Mouse (Mus musculus): ENCODE results near the gene Chgb.

Chgb gene

DNA sequence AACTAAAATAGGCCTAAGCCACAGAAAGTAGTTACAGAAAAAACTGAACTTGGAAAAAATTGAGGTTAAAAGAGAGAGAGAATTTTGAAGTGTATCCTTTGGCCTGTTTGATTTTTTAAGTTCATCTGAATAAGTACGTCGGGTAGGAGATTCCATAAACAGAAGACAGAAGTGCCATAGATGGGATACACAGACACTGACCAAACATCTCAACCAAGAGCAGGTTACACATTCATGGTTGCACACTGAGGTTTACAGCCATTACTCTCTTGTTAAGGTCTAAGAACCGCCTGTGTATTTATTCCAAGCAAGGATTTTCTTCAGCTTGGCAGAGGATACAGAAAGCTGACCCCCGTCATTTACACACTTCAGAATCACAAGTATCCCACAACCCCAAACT lies at the start of gene Chgb:
Chgb (plus strand) TSS at position 301 of the 400 bp plus-strand sequence.
- no peak for DNase-seq (ENCODE audit: low read depth, low spot score)

DNA sequence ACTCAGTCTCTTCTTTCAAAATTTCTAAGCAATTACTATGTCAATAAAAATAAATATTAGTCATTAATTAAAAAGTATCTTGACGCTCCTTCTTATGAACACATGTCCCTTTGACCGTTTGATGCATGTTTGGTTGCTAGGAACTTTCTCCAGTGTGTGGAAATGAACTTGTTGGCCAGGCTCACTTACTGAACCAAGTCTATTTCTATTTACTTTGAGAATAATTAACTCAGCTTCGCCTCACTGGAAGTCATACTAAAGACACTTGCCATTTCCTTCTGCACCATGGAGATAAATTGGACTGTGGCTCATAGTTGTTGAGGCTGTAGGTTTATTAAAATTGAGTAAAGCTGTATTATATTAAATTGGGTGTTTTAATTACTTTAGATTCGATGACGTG lies 48.1 kb upstream of the Chgb start:
- DNase-seq (ENCODE audit: low read depth, low spot score), result no peak

DNA sequence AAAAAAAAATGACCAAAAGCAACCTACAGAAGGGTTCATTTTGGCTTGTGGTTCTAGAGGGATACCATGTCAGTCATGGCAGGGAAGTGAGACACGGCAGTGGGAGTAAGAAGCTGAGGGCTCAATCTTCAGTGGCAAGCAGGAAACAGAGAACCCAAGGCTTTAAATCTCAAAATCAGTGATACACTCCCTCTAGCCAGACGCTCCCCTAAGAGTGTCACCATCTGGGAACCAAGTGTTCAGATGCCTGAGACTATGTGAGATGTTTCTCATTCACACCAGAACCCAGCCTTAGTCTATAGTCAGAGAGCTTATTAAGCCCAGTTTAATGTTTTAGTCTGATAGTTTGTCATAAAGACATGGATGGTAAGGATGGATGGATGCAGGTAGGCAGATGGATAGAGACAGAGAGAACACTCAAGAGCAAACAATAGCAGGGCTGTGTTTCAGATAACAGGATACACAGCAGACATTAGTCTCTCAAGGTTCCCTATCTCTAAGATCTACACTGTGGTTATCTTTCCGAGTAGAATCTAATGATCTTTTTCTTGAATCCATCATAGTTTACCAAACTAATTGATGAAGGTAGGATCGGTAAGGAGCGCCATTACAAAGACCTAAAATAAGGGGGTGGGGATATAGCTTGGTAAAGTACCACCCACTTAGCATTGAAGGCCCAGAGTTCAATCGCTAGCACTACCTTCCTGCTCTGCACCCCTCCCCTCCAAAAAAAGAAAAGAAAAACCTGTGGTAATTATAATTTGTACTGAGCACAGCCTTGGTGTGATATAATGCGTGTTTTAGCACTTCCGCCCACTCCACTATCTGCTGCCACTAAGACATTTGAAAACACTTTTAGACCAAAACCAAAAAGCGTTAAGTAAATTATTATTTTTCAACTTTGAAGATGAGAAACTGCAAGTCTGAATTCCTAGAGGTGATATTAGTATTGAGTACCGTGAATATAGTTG lies 47.2 kb upstream of the Chgb start:
- DNase-seq (ENCODE audit: low read depth, low spot score), result no peak

DNA sequence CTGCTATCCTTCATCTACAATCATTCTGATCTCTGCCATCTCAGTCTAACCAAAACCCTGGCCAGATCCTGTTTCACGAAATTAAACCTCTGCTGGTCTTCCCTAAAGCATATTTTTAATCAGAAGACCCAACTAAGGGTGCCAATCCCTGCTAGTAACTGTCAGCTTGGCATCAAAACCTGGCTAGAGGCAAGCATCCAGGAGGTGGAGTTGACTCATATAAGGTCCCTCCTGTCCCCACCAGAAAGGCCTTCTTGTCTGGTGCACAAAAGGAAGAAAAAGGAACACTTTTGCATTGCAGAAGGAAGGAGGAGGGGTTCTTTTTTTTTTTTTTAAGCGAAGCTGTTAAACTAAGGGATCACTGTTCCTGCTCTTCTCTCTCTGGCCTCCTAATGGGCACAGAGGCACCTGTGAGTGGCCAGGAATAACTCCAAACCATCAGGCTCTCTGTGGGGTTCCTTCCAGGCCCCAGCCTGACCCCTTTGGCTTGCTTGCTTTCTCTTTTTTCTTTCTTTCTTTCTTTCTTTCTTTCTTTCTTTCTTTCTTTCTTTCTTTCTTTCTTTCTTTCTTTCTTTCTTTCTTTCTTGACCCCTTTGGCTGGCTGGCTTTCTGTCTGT lies 42.2 kb upstream of the Chgb start:
- DNase-seq (ENCODE audit: low read depth, low spot score), result no peak

DNA sequence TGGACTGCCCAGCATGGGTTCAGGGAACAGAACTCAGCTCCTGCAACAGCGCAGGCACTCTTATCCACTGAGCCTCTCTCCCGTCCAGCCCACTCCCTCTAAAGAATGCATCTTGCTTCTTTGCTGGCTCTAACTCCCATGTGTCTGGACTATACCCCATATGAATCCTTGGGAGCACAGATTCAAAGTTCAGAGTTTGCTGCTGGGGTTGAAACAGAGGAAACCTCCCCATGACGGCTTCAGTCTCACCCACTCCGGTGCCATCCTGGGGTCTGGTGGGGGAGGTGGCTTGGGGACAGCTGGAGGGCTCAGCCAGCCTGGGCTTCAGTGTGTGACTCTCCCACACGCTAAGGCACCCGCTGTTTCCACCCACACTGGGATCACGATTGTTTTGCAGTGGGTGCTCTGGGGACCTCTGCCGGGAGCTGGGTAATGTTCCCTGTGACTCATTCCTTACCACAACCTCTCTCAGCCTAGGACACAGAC lies 39.2 kb upstream of the Chgb start:
- DNase-seq (ENCODE audit: low read depth, low spot score), result peak; percentile 29

DNA sequence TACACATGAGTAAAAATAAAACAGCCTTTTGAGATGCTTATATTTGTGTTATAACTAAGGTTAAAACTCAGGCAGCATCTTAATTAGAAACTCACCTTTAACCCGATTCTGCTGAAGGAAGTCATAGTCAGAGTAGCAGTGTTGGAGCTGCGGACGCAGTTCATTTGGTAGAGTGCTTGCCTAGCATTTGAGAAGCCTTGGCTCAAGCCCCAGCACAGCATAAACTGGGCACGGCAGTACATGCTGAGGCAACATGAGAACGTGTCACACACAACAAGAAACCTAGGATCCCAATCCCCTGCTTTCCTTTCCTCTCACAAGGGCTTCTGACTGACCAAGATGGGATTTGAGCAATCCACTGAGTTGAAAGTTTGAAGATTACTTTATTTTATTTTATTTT lies 36.2 kb upstream of the Chgb start:
- no peak for DNase-seq (ENCODE audit: low read depth, low spot score)

DNA sequence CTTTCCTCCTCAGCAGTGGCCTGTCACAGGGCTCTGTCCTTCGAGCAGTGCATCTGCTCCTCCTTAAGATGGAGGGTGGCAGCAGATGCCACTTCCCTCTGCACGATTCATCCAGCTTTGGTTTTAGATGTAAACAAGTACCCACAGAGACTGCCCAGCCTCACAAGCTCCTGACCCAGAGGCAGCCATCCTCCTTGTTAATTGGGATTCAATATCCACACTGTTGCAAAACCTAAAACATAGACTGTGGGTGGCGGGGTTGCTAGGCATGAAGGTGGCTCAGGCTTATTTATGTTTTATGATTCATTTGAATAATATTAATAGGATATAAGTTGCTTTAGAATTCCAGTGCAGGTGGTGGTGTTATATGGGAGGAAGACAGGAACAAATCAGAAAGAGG lies 35.0 kb upstream of the Chgb start:
- no peak for DNase-seq (ENCODE audit: low read depth, low spot score)

DNA sequence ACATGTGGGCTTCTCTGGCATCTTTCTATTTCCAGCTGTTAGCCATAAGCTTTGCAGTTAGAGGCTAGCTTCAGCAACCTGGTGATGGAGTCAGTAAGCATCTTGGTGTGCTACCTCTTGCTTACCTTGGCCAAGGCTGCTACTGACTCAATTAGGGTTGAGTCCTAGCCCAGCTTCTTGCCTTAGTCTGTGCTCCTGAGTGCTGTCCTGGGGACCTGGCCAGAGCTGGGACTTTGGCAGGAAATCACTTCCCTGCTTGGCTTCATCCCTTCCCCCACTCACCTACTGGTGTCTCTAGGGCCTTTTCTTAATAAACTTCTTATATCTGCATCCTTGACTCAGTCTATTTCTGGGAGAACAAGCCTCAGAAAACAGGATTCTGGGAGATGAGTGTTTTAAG lies 30.4 kb upstream of the Chgb start:
- no peak for DNase-seq (ENCODE audit: low read depth, low spot score)

DNA sequence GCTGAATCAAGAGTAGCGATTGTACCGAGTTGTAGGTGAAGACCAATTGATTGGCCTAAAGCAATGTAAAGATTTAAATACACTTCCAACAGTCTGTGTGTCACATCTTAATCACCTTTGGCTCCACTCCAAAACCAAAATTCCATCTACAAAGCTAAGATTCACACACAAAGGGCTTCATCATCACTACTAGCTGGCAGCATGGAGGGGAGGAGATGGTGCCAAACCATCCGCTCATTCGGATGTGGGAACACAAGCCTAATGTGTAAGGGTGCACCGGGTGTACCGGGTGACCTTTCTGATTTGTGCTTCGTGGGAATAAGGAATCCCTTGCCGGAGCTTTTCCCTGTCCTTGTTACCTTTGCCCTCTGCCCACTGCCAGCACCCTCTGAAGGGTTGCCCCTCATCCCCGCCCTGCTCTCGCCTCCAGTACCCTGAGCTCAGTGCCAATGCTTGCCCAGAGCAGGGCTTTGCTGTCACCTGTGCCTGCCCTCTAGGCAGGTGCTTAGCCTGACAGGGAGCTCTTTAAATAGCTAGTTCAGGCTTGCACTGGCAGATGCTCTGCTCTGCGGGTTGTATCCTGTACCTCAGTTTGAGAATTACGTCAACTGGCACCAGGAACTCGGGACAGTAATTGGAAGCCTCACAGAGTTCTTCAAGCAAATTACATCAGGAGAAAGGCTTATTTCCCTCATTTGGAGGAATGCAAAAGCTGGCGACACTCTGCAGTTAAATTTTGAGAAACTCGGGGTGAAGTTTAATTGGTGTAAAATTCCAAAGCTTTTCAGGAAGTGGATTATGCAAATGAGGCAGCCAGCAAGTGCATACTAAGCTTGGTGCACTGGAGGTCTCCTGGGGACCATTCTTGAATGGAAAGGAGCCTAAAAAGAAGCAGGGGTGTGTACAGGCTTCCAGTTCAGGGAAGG lies 29.7 kb upstream of the Chgb start:
- DNase-seq (ENCODE audit: low read depth, low spot score), result no peak

DNA sequence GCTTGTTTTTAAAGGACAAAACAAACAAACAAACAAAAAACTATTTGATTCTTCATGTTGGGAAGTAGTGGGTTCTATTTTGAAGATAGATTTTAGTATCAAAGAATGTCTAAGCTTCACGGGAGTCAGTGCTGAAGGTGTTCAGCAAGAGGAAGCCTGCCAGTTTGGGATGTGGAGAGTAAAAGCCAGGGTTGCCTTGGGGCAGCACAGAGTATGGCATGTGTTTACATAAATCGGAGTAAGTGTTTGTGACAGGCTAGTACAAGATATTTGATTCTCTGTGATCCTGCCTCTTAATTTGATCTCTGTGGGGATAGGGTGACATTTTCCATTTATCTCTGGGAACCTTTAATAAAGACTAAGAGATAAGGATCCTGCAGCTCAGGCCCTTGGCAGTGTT lies 28.7 kb upstream of the Chgb start:
- no peak for DNase-seq (ENCODE audit: low read depth, low spot score)

DNA sequence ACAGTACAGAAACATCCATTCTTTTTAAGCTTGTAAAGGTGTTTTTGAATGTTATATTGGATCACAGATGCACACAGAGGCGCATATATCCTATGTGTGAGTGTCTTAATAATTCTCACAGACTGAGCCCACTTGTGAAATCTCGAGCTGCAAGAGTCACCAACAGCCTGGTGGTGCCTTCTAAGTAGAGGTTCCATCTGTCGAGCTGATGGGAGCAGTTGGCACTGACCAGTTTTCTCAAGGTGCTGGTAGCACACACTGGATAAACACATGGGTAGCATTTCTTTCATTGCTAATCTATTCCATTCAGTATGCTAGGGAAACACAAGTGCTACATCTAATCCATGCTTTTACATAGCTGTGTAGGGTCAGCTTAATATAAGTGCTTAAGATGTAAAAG lies 27.9 kb upstream of the Chgb start:
- no peak for DNase-seq (ENCODE audit: low read depth, low spot score)

DNA sequence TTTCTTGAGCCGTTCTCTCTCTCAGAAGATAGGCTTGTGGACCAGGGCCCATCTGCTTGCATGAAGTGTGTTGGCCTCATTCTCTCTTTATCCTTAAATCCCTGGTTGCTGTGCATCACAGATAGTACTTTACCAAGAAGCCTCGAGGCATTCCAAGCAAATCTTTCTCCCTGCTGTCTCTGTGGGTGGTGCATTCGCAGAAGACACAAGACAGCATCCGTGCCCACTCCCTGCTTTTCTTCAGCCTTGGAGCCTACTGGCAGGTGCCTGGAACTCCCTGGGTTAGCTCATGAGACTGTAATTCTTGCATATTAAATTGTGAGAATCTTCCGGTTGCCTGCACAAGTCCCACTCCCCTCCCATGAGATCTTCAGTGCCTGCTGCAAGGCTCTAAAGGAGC lies 23.2 kb upstream of the Chgb start:
- DNase-seq (ENCODE audit: low read depth, low spot score), result peak; percentile 12

DNA sequence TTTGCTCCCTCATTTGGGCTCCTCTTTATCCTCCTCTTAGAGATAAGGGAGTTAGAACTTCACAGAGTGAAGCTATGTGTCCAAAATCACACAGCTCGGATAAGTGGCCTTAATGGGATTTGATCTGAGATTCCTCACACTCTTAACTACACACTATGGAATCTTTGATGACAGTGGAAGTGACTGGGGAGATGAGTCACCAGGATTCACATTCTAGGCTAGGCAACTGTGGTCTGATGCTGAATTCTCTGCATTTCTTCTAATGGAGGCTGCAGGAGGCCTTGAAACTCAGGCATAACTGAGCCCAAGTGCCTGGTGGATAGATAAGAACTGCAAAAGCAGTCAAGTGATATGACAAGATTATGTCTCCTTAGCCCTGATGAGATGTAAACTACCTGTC lies 10.3 kb upstream of the Chgb start:
- DNase-seq (ENCODE audit: low read depth, low spot score), result no peak

DNA sequence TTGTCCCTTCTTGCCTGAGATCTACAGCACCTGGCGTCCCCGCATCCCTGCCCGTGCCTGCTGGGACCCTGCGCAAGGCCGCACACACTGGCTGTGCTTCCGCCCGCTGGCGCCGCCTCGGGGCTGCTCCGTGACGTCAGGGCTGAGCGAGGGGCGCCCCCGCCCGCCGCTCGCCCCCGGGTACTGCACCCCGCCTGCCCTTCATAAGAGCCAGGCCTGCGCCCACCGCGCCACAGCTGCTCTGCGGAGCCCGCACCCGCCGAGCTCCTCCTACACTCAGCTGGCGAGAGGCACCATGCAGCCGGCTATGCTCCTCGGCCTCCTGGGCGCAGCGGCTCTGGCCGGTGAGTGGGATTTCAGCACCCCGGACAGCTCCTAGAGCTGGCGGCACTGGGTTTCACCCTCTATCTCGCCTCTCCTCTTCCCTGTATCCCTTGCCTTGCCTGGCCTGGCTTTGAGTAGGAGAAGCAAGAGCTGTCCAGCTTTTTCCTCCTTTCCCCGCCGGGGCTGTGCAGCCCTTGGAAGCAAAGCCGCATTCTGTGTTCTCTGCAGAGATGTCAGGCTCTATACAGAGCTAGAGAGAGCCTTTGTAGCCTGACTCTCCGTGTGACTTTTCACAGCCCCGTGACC lies 476 bp downstream of the Chgb start:
- DNase-seq (ENCODE audit: low read depth, low spot score), result peak; percentile 97

DNA sequence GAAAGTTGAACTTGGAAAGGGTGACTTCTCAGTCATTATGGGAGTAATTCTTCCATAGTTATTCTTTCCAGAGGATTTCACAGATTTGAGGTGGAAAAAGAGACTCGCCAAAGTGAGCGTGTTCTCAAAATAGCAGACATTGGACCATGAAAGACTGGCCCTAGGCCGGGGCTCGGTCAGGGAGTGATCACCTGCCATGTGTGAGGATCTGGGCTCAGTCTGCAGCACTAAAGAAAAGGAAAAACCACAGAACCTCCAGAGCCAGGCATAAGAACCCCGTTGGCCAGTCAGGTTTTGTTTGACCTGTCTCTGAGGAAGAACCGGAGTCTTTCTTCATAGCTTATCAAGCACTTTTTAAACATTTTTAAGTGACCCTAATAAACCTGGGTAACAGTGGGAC lies 3.0 kb downstream of the Chgb start:
- DNase-seq (ENCODE audit: low read depth, low spot score), result no peak

DNA sequence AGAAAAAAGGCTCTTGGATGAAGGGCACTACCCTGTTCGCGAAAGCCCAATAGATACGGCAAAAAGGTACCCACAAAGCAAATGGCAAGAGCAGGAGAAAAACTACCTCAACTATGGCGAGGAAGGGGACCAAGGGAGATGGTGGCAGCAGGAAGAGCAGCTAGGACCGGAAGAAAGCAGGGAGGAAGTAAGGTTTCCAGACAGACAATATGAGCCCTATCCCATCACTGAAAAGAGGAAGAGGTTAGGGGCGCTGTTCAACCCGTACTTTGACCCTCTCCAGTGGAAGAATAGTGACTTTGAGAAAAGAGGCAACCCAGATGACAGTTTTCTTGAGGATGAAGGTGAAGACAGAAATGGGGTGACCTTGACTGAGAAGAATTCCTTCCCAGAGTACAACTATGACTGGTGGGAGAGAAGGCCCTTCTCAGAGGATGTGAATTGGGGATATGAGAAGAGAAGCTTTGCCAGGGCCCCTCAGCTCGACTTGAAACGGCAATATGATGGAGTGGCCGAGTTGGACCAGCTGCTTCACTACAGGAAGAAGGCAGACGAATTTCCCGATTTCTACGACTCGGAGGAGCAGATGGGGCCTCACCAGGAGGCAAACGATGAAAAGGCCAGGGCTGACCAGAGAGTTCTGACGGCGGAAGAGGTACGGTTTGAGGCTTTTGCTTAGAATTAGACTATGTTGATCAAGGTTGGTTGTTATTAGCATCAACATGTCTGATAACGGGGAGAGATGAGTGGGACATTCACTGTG lies 12.5 kb downstream of the Chgb start:
- DNase-seq (ENCODE audit: low read depth, low spot score), result no peak

DNA sequence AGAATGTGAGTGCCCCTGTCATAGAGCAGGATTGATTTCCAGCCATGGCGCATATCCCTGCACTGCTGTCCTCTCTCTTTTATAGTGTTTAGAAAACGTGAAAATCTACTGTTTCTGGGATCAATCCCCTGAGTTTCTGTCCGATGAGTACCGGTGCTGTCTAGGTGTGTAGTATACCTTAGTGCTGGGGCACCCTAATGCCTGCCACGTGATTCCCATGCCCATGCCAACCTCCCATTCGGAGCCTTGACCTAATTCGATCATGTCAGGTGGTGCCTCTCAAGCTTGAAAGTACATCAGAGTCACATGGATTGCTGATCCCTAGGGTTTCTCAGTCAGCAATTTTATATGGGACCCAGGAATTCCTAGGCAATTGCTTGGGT lies 13.1 kb downstream of the Chgb start:
- DNase-seq (ENCODE audit: low read depth, low spot score), result no peak

DNA sequence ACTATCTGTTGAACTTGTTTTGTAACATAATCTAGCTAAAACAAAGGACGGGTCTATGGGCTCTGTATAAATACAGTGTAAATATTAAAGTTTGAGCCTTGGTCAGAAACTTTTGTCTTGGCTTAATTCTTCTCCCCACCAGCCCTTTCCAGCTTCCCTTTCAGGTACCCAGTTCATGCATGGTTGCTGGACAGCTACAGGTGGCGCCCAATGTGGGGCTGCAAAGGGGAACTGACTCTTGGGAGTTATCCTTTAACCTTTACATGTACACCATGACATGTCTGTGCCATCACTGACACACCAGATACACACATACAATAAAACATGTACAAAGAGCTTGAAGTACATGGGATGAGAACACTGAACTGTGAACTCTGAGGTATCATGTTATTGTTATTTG lies 21.9 kb downstream of the Chgb start:
- DNase-seq (ENCODE audit: low read depth, low spot score), result peak; percentile 65

DNA sequence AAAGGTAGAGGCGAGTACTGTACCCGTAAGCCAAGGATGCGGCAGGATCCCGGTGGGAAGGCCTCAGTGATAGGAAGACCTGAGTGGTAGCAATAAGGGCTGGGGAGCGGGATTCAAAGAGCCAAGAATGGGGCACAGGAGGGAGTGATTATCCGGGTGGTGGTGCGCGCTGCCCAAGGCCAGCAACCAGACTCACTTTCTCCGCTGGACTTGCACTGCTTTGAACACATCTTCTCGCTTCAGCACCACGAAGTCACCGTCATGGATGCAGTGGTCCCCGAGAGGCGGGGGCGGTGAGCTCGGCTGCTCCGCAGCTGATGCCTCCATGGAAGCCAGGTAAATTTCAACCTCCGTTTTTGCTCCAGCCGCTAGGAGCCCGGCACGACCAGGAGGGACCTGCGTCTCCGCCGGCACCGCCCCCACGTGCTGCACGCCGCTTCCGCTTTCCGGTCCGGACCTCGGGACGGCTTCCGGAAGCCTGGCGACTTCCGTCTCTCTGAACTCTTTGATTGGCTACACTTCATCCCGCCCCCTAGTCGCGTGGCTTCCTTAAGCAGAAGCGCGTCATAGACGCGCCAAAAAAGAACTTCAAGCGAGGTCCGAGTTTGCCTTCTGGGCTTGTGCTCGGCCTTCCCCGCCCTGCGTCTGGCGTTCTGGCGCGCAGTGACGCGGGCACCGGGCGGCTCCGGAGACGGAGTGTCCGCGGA lies 34.7 kb downstream of the Chgb start, which contains the start of the genes Trmt6 and Mcm8:
Trmt6 (minus strand) TSS at position 448 of the 707 bp plus-strand sequence.
Mcm8 (plus strand) TSS at position 534 of the 707 bp plus-strand sequence.
- DNase-seq (ENCODE audit: low read depth, low spot score), result peak; percentile 100

DNA sequence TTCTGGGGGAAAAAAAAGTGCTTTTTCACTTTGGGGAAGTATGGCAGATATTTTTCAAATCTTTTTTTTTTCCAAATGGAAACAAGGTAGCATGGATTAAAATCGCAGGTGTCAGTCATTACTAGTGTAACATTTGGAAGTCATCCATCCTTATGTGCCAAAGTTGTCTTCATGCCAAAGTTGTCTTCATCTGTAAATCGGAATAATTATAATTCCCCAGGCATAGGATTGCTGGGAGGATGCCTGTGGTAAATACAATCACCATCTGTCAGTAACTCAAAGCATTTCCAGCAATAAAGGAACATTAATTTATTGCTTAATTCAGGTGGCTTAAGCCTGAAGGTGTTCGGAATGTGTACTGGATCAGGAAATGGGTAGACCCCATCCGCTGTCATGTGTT lies 60.0 kb downstream of the Chgb start:
- DNase-seq (ENCODE audit: low read depth, low spot score), result no peak
